Mouse (Mus musculus): ENCODE measurements around the gene Wdr38. TPM values are rescaled to one million over a fixed set of nuclear protein-coding genes. Genes with fewer than 3 reads are reported as not detected.
A peak's percentile ranks its signal among the peaks of the same experiment; 100 is the strongest.

The Wdr38 gene
- polyA plus RNA-seq, 1 experiment from 2014 or later, result 0.78 TPM

GRCm38 (mm10) chr2:38975941-38976805 is 21.1 kb upstream of the Wdr38 start:
- Histone ChIP-seq H3K4me1 (replicated peaks; ENCODE audit: control insufficient read depth, insufficient read depth, low read length) (no peaks in the 10 kb centered on the region), H3K9me3 (ENCODE audit: control insufficient read depth) (no peaks in the 10 kb centered on the region), H3K4me3 (ENCODE audit: low read depth, low read length) (no peak overlapping the region), H3K27ac (ENCODE audit: low read depth, low read length) (no peak overlapping the region), H3K9ac (ENCODE audit: low read depth, low read length) (no peak overlapping the region), H3K27me3 (replicated peaks; ENCODE audit: control insufficient read depth, insufficient read depth, low read length) (no peaks in the 10 kb centered on the region; the same call in 1 of the 2 replicates), H3K36me3 (ENCODE audit: control insufficient read depth, insufficient read depth) (no peaks in the 10 kb centered on the region), H3K4me2 (replicated peaks; ENCODE audit: low read depth) (no peak overlapping the region)
- no peak for ATAC-seq
- no peak for TF ChIP-seq CTCF (IDR thresholded peaks at IDR 0.05; ENCODE audit: low read depth)
- WGBS, result 78% methylated on average over 20 of the region's 21 CpGs

GRCm38 (mm10) chr2:38977837-38978236 is 19.4 kb upstream of the Wdr38 start:
- no peak overlapping the region for H3K4me2 ChIP-seq (replicated peaks; ENCODE audit: low read depth)
- no peak for ATAC-seq

GRCm38 (mm10) chr2:38983456-38983855 is 13.8 kb upstream of the Wdr38 start:
- H3K9me3 ChIP-seq (ENCODE audit: control insufficient read depth), result no peaks in the 10 kb centered on the region
- no peaks in the 10 kb centered on the region for H3K4me1 ChIP-seq (replicated peaks; ENCODE audit: control insufficient read depth, insufficient read depth, low read length)
- no peak overlapping the region for H3K4me3 ChIP-seq (ENCODE audit: low read depth, low read length)
- TF ChIP-seq CTCF (IDR thresholded peaks at IDR 0.05; ENCODE audit: low read depth), result peak; percentile 52
- no peaks in the 10 kb centered on the region for H3K36me3 ChIP-seq (ENCODE audit: control insufficient read depth, insufficient read depth)
- no peaks in the 10 kb centered on the region; the same call in 1 of the 2 replicates for H3K27me3 ChIP-seq (replicated peaks; ENCODE audit: control insufficient read depth, insufficient read depth, low read length)
- no peak overlapping the region for H3K9ac ChIP-seq (ENCODE audit: low read depth, low read length)
- H3K27ac ChIP-seq (ENCODE audit: low read depth, low read length), result no peak overlapping the region
- 98% methylated on average over 2 of the region's 2 CpGs for WGBS
- ATAC-seq, result no peak
- no peak overlapping the region for H3K4me2 ChIP-seq (replicated peaks; ENCODE audit: low read depth)

More at GRCm38 (mm10) chr2:38977837-38978236, 19.4 kb upstream of the Wdr38 start:
- Histone ChIP-seq H3K36me3 (ENCODE audit: control insufficient read depth, insufficient read depth) (no peaks in the 10 kb centered on the region), H3K9ac (ENCODE audit: low read depth, low read length) (no peak overlapping the region), H3K9me3 (ENCODE audit: control insufficient read depth) (no peaks in the 10 kb centered on the region), H3K27ac (ENCODE audit: low read depth, low read length) (no peak overlapping the region), H3K27me3 (replicated peaks; ENCODE audit: control insufficient read depth, insufficient read depth, low read length) (no peaks in the 10 kb centered on the region; the same call in 1 of the 2 replicates), H3K4me1 (replicated peaks; ENCODE audit: control insufficient read depth, insufficient read depth, low read length) (no peaks in the 10 kb centered on the region), H3K4me3 (ENCODE audit: low read depth, low read length) (no peak overlapping the region)
- TF ChIP-seq CTCF (IDR thresholded peaks at IDR 0.05; ENCODE audit: low read depth), result no peak
- 85% methylated on average over 4 of the region's 4 CpGs for WGBS

- no peak for ATAC-seq
- no peak overlapping the region for H3K9ac ChIP-seq (ENCODE audit: low read depth, low read length)
- H3K27ac ChIP-seq (ENCODE audit: low read depth, low read length), result no peak overlapping the region
- no peaks in the 10 kb centered on the region for H3K9me3 ChIP-seq (ENCODE audit: control insufficient read depth)
- H3K4me3 ChIP-seq (ENCODE audit: low read depth, low read length), result no peak overlapping the region
- no peak overlapping the region for H3K4me2 ChIP-seq (replicated peaks; ENCODE audit: low read depth)
- TF ChIP-seq CTCF (IDR thresholded peaks at IDR 0.05; ENCODE audit: low read depth), result no peak
- no peaks in the 10 kb centered on the region for H3K4me1 ChIP-seq (replicated peaks; ENCODE audit: control insufficient read depth, insufficient read depth, low read length)
- 67% methylated on average over 3 of the region's 3 CpGs for WGBS
- no peaks in the 10 kb centered on the region for H3K27me3 ChIP-seq (replicated peaks; ENCODE audit: control insufficient read depth, insufficient read depth, low read length)
- no peaks in the 10 kb centered on the region for H3K36me3 ChIP-seq (ENCODE audit: control insufficient read depth, insufficient read depth)
These were observed 10.7 kb upstream of the Wdr38 start for GRCm38 (mm10) chr2:38986580-38986979.

- no peak overlapping the region for H3K27ac ChIP-seq (ENCODE audit: low read depth, low read length)
- no peak overlapping the region for H3K4me2 ChIP-seq (replicated peaks; ENCODE audit: low read depth)
- no peaks in the 10 kb centered on the region for H3K4me1 ChIP-seq (replicated peaks; ENCODE audit: control insufficient read depth, insufficient read depth, low read length)
- H3K9ac ChIP-seq (ENCODE audit: low read depth, low read length), result no peak overlapping the region
- H3K9me3 ChIP-seq (ENCODE audit: control insufficient read depth), result no peaks in the 10 kb centered on the region
- H3K27me3 ChIP-seq (replicated peaks; ENCODE audit: control insufficient read depth, insufficient read depth, low read length), result no peaks in the 10 kb centered on the region
- H3K4me3 ChIP-seq (ENCODE audit: low read depth, low read length), result no peak overlapping the region
- TF ChIP-seq CTCF (IDR thresholded peaks at IDR 0.05; ENCODE audit: low read depth), result no peak
- 40% methylated on average over 1 of the region's 1 CpGs for WGBS
- ATAC-seq, result no peak
- H3K36me3 ChIP-seq (ENCODE audit: control insufficient read depth, insufficient read depth), result no peaks in the 10 kb centered on the region
These were observed 9.9 kb upstream of the Wdr38 start for GRCm38 (mm10) chr2:38987371-38987770.

- Histone ChIP-seq H3K4me1 (replicated peaks; ENCODE audit: control insufficient read depth, insufficient read depth, low read length) (no peaks in the 10 kb centered on the region), H3K4me2 (replicated peaks; ENCODE audit: low read depth) (no peak overlapping the region), H3K27me3 (replicated peaks; ENCODE audit: control insufficient read depth, insufficient read depth, low read length) (no peaks in the 10 kb centered on the region), H3K27ac (ENCODE audit: low read depth, low read length) (no peak overlapping the region), H3K9ac (ENCODE audit: low read depth, low read length) (no peak overlapping the region), H3K4me3 (ENCODE audit: low read depth, low read length) (no peak overlapping the region), H3K9me3 (ENCODE audit: control insufficient read depth) (no peaks in the 10 kb centered on the region), H3K36me3 (ENCODE audit: control insufficient read depth, insufficient read depth) (no peaks in the 10 kb centered on the region)
- ATAC-seq, result no peak
- 86% methylated on average over 6 of the region's 6 CpGs for WGBS
- TF ChIP-seq CTCF (IDR thresholded peaks at IDR 0.05; ENCODE audit: low read depth), result no peak
These were observed 9.3 kb upstream of the Wdr38 start for GRCm38 (mm10) chr2:38987803-38988510.
